Mouse (Mus musculus) adipose tissue, adult 10 weeks (tissue): ENCODE measurements around the gene Trak1. TPM values are rescaled to one million over a fixed set of nuclear protein-coding genes. Genes with fewer than 3 reads are reported as not detected.

ENCODE experiments used
- polyA plus RNA-seq: library from polyadenylated mRNA; stranded (reverse); fragments of 350-450 nt; fragmentation: Illumina TruSeq; extraction: RNeasy Lipid Tissue Mini Kit (QIAGEN cat#74804); gene quantifications from one replicate; pipeline ENCODE4 v1.2.3, GENCODE M21; 2014; ENCODE audit warnings: low read depth, low replicate concordance

Gene Trak1
- 55.1 TPM for polyA plus RNA-seq

GRCm38 (mm10) chr9:121297171-121298064 is at the start of gene Trak1:
Trak1 (plus strand) TSS chr9:121297502.

GRCm38 (mm10) chr9:121277118-121278060 is 19.9 kb upstream of the Trak1 start, which contains the start of gene Ulk4:
Ulk4 (minus strand) TSS chr9:121277197.

DNA sequence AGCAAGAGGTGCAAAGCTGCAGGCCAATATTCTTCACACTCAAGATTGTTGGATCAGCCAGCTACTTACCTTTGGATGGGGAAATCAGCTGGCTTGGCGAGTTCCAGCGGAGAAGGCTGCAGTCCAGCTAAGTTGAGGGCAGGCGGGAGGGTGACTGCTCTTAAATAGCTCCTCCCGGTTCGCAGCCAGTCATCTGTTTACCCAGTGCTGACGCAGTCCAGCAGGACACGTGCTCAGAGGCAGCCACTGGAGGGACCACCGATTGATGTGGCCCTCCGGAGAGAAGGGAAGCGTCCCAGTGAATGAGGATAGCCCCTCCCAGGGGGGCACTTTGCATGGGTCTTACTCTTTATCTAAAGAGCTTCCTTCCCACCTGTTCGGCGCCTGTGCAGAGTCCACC is 198.2 kb downstream of the Trak1 start, which contains the start of gene Cck:
Cck (minus strand) TSS at position 166 of the 400 bp plus-strand sequence.

Other genes starting within 250 kb of the Trak1 start
- 6.8 TPM for gene Ulk4, start 20.3 kb upstream of the Trak1 start, polyA plus RNA-seq
- not detected for gene Cck, start 198.2 kb downstream of the Trak1 start, polyA plus RNA-seq